Mouse (Mus musculus) hindbrain, embryonic 16.5 days (tissue): ENCODE results near the gene Ror2. TPM values are rescaled to one million over a fixed set of nuclear protein-coding genes. Genes with fewer than 3 reads are reported as not detected.
"Not testable (repeated sequence)": the region's sequence is repeated elsewhere in the genome, so short reads cannot be mapped to it uniquely, and the experiment has no call there.

Source experiments
- ATAC-seq: fragments of 200-750 bp; cut with Nextera tagmentation; 2 replicates; pipeline ENCODE4 v1.8.0; 2017; ENCODE audit warnings: moderate TSS enrichment, moderate library complexity
- H3K27ac ChIP-seq: fragments of 300-500 bp; sonication (generic); 2 replicates; pipeline ENCODE4 v1.5.1; 2014; ENCODE audit warnings: low read depth, mild to moderate bottlenecking, control low read depth, low read length, moderate library complexity
- H3K27me3 ChIP-seq: fragments of 300-500 bp; sonication (generic); replicated peaks from 2 replicates; pipeline ENCODE4 v1.6.1; 2014; ENCODE audit warnings: low read length; ENCODE audit not compliant: control insufficient read depth, insufficient read depth
- H3K36me3 ChIP-seq: fragments of 300-500 bp; sonication (generic); 2 replicates; pipeline ENCODE4 v1.6.1; 2014; ENCODE audit warnings: mild to moderate bottlenecking, low read length, moderate library complexity, mixed read lengths; ENCODE audit not compliant: control insufficient read depth, insufficient read depth
- H3K4me1 ChIP-seq: fragments of 300-500 bp; sonication (generic); 2 replicates; pipeline ENCODE4 v1.6.1; 2014; ENCODE audit warnings: low read depth, low read length; ENCODE audit not compliant: control insufficient read depth, insufficient read depth
- H3K4me2 ChIP-seq: fragments of 300-500 bp; sonication (generic); 2 replicates; pipeline ENCODE4 v1.6.1; 2014; ENCODE audit warnings: mild to moderate bottlenecking, low read length, control low read depth, moderate library complexity
- H3K4me3 ChIP-seq: fragments of 300-500 bp; sonication (generic); 2 replicates; pipeline ENCODE4 v1.5.1; 2014; ENCODE audit warnings: mild to moderate bottlenecking, low read length, control low read depth, moderate library complexity
- H3K9ac ChIP-seq: fragments of 300-500 bp; sonication (generic); 2 replicates; pipeline ENCODE4 v1.6.1; 2014; ENCODE audit warnings: low read depth, mild to moderate bottlenecking, control low read depth, low read length, moderate library complexity
- H3K9me3 ChIP-seq: fragments of 300-500 bp; sonication (generic); 2 replicates; pipeline ENCODE4 v1.6.1; 2014; ENCODE audit warnings: mild to moderate bottlenecking, low read length, moderate library complexity; ENCODE audit not compliant: control insufficient read depth
- WGBS: fragments of 180-500 bp; shearing (Covaris S2); extraction: QIAGEN DNeasy Blood & Tissue Kit; methylation state at CpG from one replicate; pipeline ENCODE4 v1.1.7; 2014; 5-methylcytosine and 5-hydroxymethylcytosine counted together
- polyA plus RNA-seq: library from polyadenylated mRNA; unstranded; fragments of >200 nt; fragmentation: Nextera tagmentation; extraction: Ambion mirVana; gene quantifications from 2 replicates; pipeline ENCODE4 v1.2.1, GENCODE M21; 2015

Gene Ror2
- polyA plus RNA-seq: 2.2 and 3.0 TPM in 2 replicates

- Histone ChIP-seq H3K9me3 (no peaks in the 10 kb centered on the region), H3K27me3 (0 out of 2 replicates have a peak, but pooled peaks cover 8% of the 10 kb centered on the region), H3K36me3 (no peaks in the 10 kb centered on the region), H3K27ac (no peak within 1 kb of the TSS), H3K4me3 (peak within 1 kb of the TSS; percentile 50), H3K4me2 (peak within 1 kb of the TSS; percentile 72), H3K9ac (peak within 1 kb of the TSS; percentile 65), H3K4me1 (peaks cover 11% of the 10 kb centered on the region)
- whole genome bisulfite sequencing: under 1% methylated on average over 62 of the region's 68 CpGs
- peak; percentile 71 for ATAC-seq
Measured at GRCm38 (mm10) chr13:53285756-53286361, at the start of gene Ror2. TSS of gene Ror2 (minus strand) at chr13:53286124.

GRCm38 (mm10) chr13:53333769-53334168 is 47.8 kb upstream of the Ror2 start:
- WGBS: 94% methylated on average over 8 of the region's 8 CpGs
- Histone ChIP-seq H3K9ac (no peak overlapping the region), H3K4me2 (no peak overlapping the region), H3K36me3 (peaks cover 28% of the 10 kb centered on the region), H3K9me3 (no peaks in the 10 kb centered on the region), H3K27me3 (no peaks in the 10 kb centered on the region), H3K4me3 (no peak overlapping the region), H3K4me1 (no peaks in the 10 kb centered on the region), H3K27ac (no peak overlapping the region)
- ATAC-seq: no peak

GRCm38 (mm10) chr13:53330246-53330645 is 44.3 kb upstream of the Ror2 start:
- Histone ChIP-seq H3K27ac (no peak overlapping the region), H3K9me3 (no peaks in the 10 kb centered on the region), H3K36me3 (peaks cover 14% of the 10 kb centered on the region), H3K4me1 (no peaks in the 10 kb centered on the region), H3K9ac (no peak overlapping the region), H3K4me3 (no peak overlapping the region), H3K4me2 (no peak overlapping the region), H3K27me3 (no peaks in the 10 kb centered on the region)
- whole genome bisulfite sequencing: 83% methylated on average over 2 of the region's 2 CpGs
- ATAC-seq: no peak

GRCm38 (mm10) chr13:53325531-53325930 is 39.6 kb upstream of the Ror2 start:
- no peak overlapping the region for H3K27ac ChIP-seq
- H3K4me3 ChIP-seq: no peak overlapping the region
- no peak overlapping the region for H3K4me2 ChIP-seq
- no peak for ATAC-seq
- H3K36me3 ChIP-seq: no peaks in the 10 kb centered on the region
- H3K9ac ChIP-seq: no peak overlapping the region
- H3K9me3 ChIP-seq: no peaks in the 10 kb centered on the region
- no peaks in the 10 kb centered on the region for H3K4me1 ChIP-seq
- 95% methylated on average over 1 of the region's 1 CpGs for WGBS
- H3K27me3 ChIP-seq: no peaks in the 10 kb centered on the region

GRCm38 (mm10) chr13:53323661-53324060 is 37.7 kb upstream of the Ror2 start:
- ATAC-seq: no peak
- WGBS: 75% methylated on average over 2 of the region's 2 CpGs
- no peaks in the 10 kb centered on the region for H3K4me1 ChIP-seq
- no peak overlapping the region for H3K4me2 ChIP-seq
- H3K4me3 ChIP-seq: no peak overlapping the region
- no peaks in the 10 kb centered on the region for H3K36me3 ChIP-seq
- no peak overlapping the region for H3K9ac ChIP-seq
- H3K9me3 ChIP-seq: no peaks in the 10 kb centered on the region
- no peak overlapping the region for H3K27ac ChIP-seq
- no peaks in the 10 kb centered on the region for H3K27me3 ChIP-seq

GRCm38 (mm10) chr13:53320899-53321298 is 35.0 kb upstream of the Ror2 start:
- Histone ChIP-seq H3K9ac (no peak overlapping the region), H3K4me3 (no peak overlapping the region)

GRCm38 (mm10) chr13:53316515-53317295 is 30.8 kb upstream of the Ror2 start:
- H3K4me3 ChIP-seq: no peak overlapping the region
- no peaks in the 10 kb centered on the region for H3K4me1 ChIP-seq
- H3K9me3 ChIP-seq: no peaks in the 10 kb centered on the region
- no peak overlapping the region for H3K9ac ChIP-seq
- H3K36me3 ChIP-seq: no peaks in the 10 kb centered on the region
- WGBS: 76% methylated on average over 11 of the region's 11 CpGs
- no peak overlapping the region for H3K4me2 ChIP-seq
- H3K27me3 ChIP-seq: no peaks in the 10 kb centered on the region
- ATAC-seq: no peak
- H3K27ac ChIP-seq: no peak overlapping the region

More at GRCm38 (mm10) chr13:53320899-53321298, 35.0 kb upstream of the Ror2 start:
- Histone ChIP-seq H3K27ac (no peak overlapping the region), H3K4me2 (no peak overlapping the region), H3K36me3 (no peaks in the 10 kb centered on the region), H3K27me3 (no peaks in the 10 kb centered on the region), H3K4me1 (no peaks in the 10 kb centered on the region), H3K9me3 (no peaks in the 10 kb centered on the region)
- 86% methylated on average over 12 of the region's 12 CpGs for WGBS
- no peak for ATAC-seq

- not testable (repeated sequence) for ATAC-seq, H3K9me3 ChIP-seq, H3K27me3 ChIP-seq, H3K9ac ChIP-seq, H3K4me2 ChIP-seq, H3K4me1 ChIP-seq, H3K36me3 ChIP-seq, H3K4me3 ChIP-seq, H3K27ac ChIP-seq
- 78% methylated on average over 4 of the region's 4 CpGs for WGBS
Measured at GRCm38 (mm10) chr13:53315757-53316156, 29.8 kb upstream of the Ror2 start.

GRCm38 (mm10) chr13:53310442-53310841 is 24.5 kb upstream of the Ror2 start:
- ATAC-seq: no peak
- Histone ChIP-seq H3K36me3 (no peaks in the 10 kb centered on the region), H3K4me3 (no peak overlapping the region), H3K9ac (no peak overlapping the region), H3K4me1 (peaks cover 9% of the 10 kb centered on the region), H3K27ac (no peak overlapping the region), H3K9me3 (no peaks in the 10 kb centered on the region), H3K4me2 (no peak overlapping the region), H3K27me3 (no peaks in the 10 kb centered on the region)
- 90% methylated on average over 5 of the region's 5 CpGs for WGBS
